Mouse (Mus musculus): ENCODE results near the gene Ogg1. TPM values are rescaled to one million over a fixed set of nuclear protein-coding genes. Genes with fewer than 3 reads are reported as not detected.

Ogg1 gene
- total RNA-seq (2014; rRNA removed) = 11.9 and 13.5 TPM in 2 replicates
- 10.1 and 10.5 TPM in 2 replicates for polyA plus RNA-seq (2015; fragmentation: Nextera tagmentation; extraction: Ambion mirVana)

- ATAC-seq = peak; percentile 99
- H3K4me2 ChIP-seq (ENCODE audit: low read depth) = peak within 1 kb of the TSS; percentile 88
- DNase-seq = peak; percentile 98
- no peaks in the 10 kb centered on the region for H3K9me3 ChIP-seq (ENCODE audit: low read length)
- no peak for TF ChIP-seq CTCF (IDR thresholded peaks at IDR 0.05; ENCODE audit: low read depth)
- WGBS = under 1% methylated on average over 52 of the region's 52 CpGs
- H3K9ac ChIP-seq = peak within 1 kb of the TSS; percentile 65
- peaks cover 46% of the 10 kb centered on the region for H3K36me3 ChIP-seq (ENCODE audit: insufficient read depth)
- peak within 1 kb of the TSS; percentile 52 for H3K4me3 ChIP-seq (ENCODE audit: low read depth, low read length)
- H3K27me3 ChIP-seq (ENCODE audit: insufficient read depth, low read length) = no peaks in the 10 kb centered on the region
- 0 out of 2 replicates have a peak, but pooled peaks cover 4% of the 10 kb centered on the region for H3K4me1 ChIP-seq (ENCODE audit: insufficient read depth)
- H3K27ac ChIP-seq (ENCODE audit: low read depth, low read length) = peak within 1 kb of the TSS; percentile 84
Measured at GRCm38 (mm10) chr6:113326533-113327315, at the start of gene Ogg1. Ogg1 (plus strand) TSS chr6:113326972.

GRCm38 (mm10) chr6:113281676-113282075, 45.1 kb upstream of the Ogg1 start:
- no peak overlapping the region for H3K9ac ChIP-seq
- peaks cover 20% of the 10 kb centered on the region for H3K36me3 ChIP-seq (ENCODE audit: insufficient read depth)
- H3K4me1 ChIP-seq (ENCODE audit: insufficient read depth) = 0 out of 2 replicates have a peak, but pooled peaks cover 4% of the 10 kb centered on the region
- ATAC-seq (peak; percentile 16; the same call in 1 of the 2 replicates), DNase-seq (no peak)
- peak overlapping the region; percentile 58; the same call in 1 of the 2 replicates for H3K4me2 ChIP-seq (ENCODE audit: low read depth)
- H3K27ac ChIP-seq (ENCODE audit: low read depth, low read length) = no peak overlapping the region
- WGBS = 77% methylated on average over 6 of the region's 6 CpGs
- H3K9me3 ChIP-seq (ENCODE audit: low read length) = no peaks in the 10 kb centered on the region
- peak overlapping the region; percentile 34 for H3K4me3 ChIP-seq (ENCODE audit: low read depth, low read length)
- H3K27me3 ChIP-seq (ENCODE audit: insufficient read depth, low read length) = peaks cover 23% of the 10 kb centered on the region
- no peak for TF ChIP-seq CTCF (IDR thresholded peaks at IDR 0.05; ENCODE audit: low read depth)

- H3K27ac ChIP-seq (ENCODE audit: low read depth, low read length) = no peak within 1 kb of the TSS
- TF ChIP-seq CTCF (IDR thresholded peaks at IDR 0.05; ENCODE audit: low read depth) = no peak
Measured at GRCm38 (mm10) chr6:113282101-113282802, 44.5 kb upstream of the Ogg1 start, which contains the start of gene Cpne9. Cpne9 (plus strand) TSS chr6:113282307.

GRCm38 (mm10) chr6:113282969-113283368, 43.8 kb upstream of the Ogg1 start:
- 2% methylated on average over 22 of the region's 22 CpGs for WGBS
- Histone ChIP-seq H3K4me2 (ENCODE audit: low read depth) (peak overlapping the region; percentile 58), H3K36me3 (ENCODE audit: insufficient read depth) (peaks cover 7% of the 10 kb centered on the region), H3K4me3 (ENCODE audit: low read depth, low read length) (peak overlapping the region; percentile 34), H3K27me3 (ENCODE audit: insufficient read depth, low read length) (peaks cover 23% of the 10 kb centered on the region), H3K9me3 (ENCODE audit: low read length) (no peaks in the 10 kb centered on the region), H3K9ac (0 out of 2 replicates have a peak overlapping the region, but pooled peaks have one; percentile 31), H3K27ac (ENCODE audit: low read depth, low read length) (no peak overlapping the region), H3K4me1 (ENCODE audit: insufficient read depth) (0 out of 2 replicates have a peak, but pooled peaks cover 4% of the 10 kb centered on the region)
- no peak for DNase-seq
- peak; percentile 19; the same call in 1 of the 2 replicates for ATAC-seq
- TF ChIP-seq CTCF (IDR thresholded peaks at IDR 0.05; ENCODE audit: low read depth) = no peak

More at GRCm38 (mm10) chr6:113282101-113282802, 44.5 kb upstream of the Ogg1 start, which contains the start of gene Cpne9:
- Histone ChIP-seq H3K9me3 (ENCODE audit: low read length) (no peaks in the 10 kb centered on the region), H3K27me3 (ENCODE audit: insufficient read depth, low read length) (peaks cover 23% of the 10 kb centered on the region), H3K4me2 (ENCODE audit: low read depth) (peak within 1 kb of the TSS; percentile 58), H3K9ac (peak within 1 kb of the TSS; percentile 31; the same call in 1 of the 2 replicates), H3K4me1 (ENCODE audit: insufficient read depth) (0 out of 2 replicates have a peak, but pooled peaks cover 4% of the 10 kb centered on the region), H3K4me3 (ENCODE audit: low read depth, low read length) (peak within 1 kb of the TSS; percentile 34), H3K36me3 (ENCODE audit: insufficient read depth) (peaks cover 14% of the 10 kb centered on the region)
- ATAC-seq (peak; percentile 79), DNase-seq (peak; percentile 25)
- under 1% methylated on average over 37 of the region's 37 CpGs for WGBS

GRCm38 (mm10) chr6:113283500-113283899, 43.3 kb upstream of the Ogg1 start:
- no peak for ATAC-seq
- Histone ChIP-seq H3K36me3 (ENCODE audit: insufficient read depth) (peaks cover 6% of the 10 kb centered on the region; the same call in 1 of the 2 replicates), H3K4me3 (ENCODE audit: low read depth, low read length) (peak overlapping the region; percentile 34; the same call in 1 of the 2 replicates), H3K4me1 (ENCODE audit: insufficient read depth) (0 out of 2 replicates have a peak, but pooled peaks cover 4% of the 10 kb centered on the region), H3K27ac (ENCODE audit: low read depth, low read length) (no peak overlapping the region), H3K27me3 (ENCODE audit: insufficient read depth, low read length) (peaks cover 23% of the 10 kb centered on the region), H3K9ac (no peak overlapping the region), H3K4me2 (ENCODE audit: low read depth) (peak overlapping the region; percentile 58; the same call in 1 of the 2 replicates), H3K9me3 (ENCODE audit: low read length) (no peaks in the 10 kb centered on the region)
- no peak for DNase-seq
- WGBS = 6% methylated on average over 6 of the region's 6 CpGs
- TF ChIP-seq CTCF (IDR thresholded peaks at IDR 0.05; ENCODE audit: low read depth) = no peak

GRCm38 (mm10) chr6:113284931-113285330, 41.8 kb upstream of the Ogg1 start:
- TF ChIP-seq CTCF (IDR thresholded peaks at IDR 0.05; ENCODE audit: low read depth) = no peak
- Histone ChIP-seq H3K27ac (ENCODE audit: low read depth, low read length) (no peak overlapping the region), H3K36me3 (ENCODE audit: insufficient read depth) (peaks cover 4% of the 10 kb centered on the region; the same call in 1 of the 2 replicates), H3K4me1 (ENCODE audit: insufficient read depth) (0 out of 2 replicates have a peak, but pooled peaks cover 4% of the 10 kb centered on the region), H3K9ac (no peak overlapping the region), H3K9me3 (ENCODE audit: low read length) (no peaks in the 10 kb centered on the region), H3K27me3 (ENCODE audit: insufficient read depth, low read length) (peaks cover 23% of the 10 kb centered on the region), H3K4me2 (ENCODE audit: low read depth) (no peak overlapping the region), H3K4me3 (ENCODE audit: low read depth, low read length) (no peak overlapping the region)
- WGBS = 80% methylated on average over 3 of the region's 3 CpGs
- no peak for ATAC-seq
- no peak for DNase-seq

Data from forebrain, postnatal 0 days (tissue).